ENCODE assay signal across 8 mouse cellular contexts in the genomic region with DNA sequence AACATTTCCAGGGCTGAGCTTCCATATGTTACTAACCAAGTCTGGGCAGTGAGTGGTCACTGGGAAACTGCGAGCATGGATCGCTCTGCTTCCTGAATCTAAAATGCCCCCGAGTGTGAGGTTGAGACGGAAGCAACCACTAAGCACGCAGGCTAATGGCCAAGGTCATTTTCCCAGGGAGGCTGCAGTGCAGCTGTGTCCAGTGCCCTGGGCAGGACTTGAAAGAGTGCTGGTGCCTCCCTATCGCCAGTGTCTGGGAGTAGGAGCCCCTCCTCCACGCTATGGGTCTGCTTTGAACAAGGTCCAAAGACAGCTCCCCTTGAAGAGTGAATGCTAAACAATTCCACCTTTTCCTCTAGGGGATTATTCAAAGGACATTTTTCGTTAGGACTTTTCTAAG.
DNase-seq lines count a peak whose midpoint lies in the region; ATAC-seq and TF ChIP-seq lines count a peak whose summit lies in the region.

No protein-coding gene starts in this region.

- no peak overlapping the region for H3K9ac ChIP-seq in heart, embryonic 15.5 days
- no peak overlapping the region for H3K9ac ChIP-seq in intestine, postnatal 0 days (ENCODE audit: low read depth, low read length)

- TF ChIP-seq POLR2A in kidney, adult 2 months (IDR thresholded peaks at IDR 0.05; ENCODE audit: low read depth, low read length): no peak
- no peak for TF ChIP-seq POLR2A in brain, embryonic 14.5 days (IDR thresholded peaks at IDR 0.05; ENCODE audit: borderline replicate concordance, extremely low read depth, insufficient read depth, insufficient read length, poor library complexity, severe bottlenecking)

- peak; percentile 24 for DNase-seq in kidney, adult 2 months
- DNase-seq in kidney, adult 18-20 months: no peak
- peak; percentile 62 for DNase-seq in brain, embryonic 14.5 days (ENCODE audit: low read depth)
- peak; percentile 65 for DNase-seq in lung, postnatal 10 days
- DNase-seq in thymus, postnatal 14 days: no peak
- DNase-seq in c-Kit-positive CD71-positive TER-119-positive erythroid progenitor cells, embryonic 14.5 days (ENCODE audit: low spot score): no peak

- WGBS in kidney, adult 2 months: 18% methylated on average over 8 of the region's 8 CpGs
- WGBS in heart, embryonic 15.5 days: 27% methylated on average over 8 of the region's 8 CpGs
- 58% methylated on average over 8 of the region's 8 CpGs for WGBS in intestine, postnatal 0 days

- ATAC-seq in heart, embryonic 15.5 days (replicated peaks; ENCODE audit: insufficient number of reproducible peaks, insufficient read depth, low FRiP score, low read depth): peak; percentile 78
- no peak for ATAC-seq in intestine, postnatal 0 days

- no peak overlapping the region for H3K4me3 ChIP-seq in kidney, adult 2 months (ENCODE audit: insufficient read depth, low read depth, low read length)
- H3K4me3 ChIP-seq in heart, embryonic 15.5 days: no peak overlapping the region
- no peak overlapping the region for H3K4me3 ChIP-seq in intestine, postnatal 0 days (ENCODE audit: low read depth, low read length)

- no peaks in the 10 kb centered on the region for H3K4me1 ChIP-seq in kidney, adult 2 months (ENCODE audit: control insufficient read depth, insufficient read depth, low read length)
- H3K4me1 ChIP-seq in heart, embryonic 15.5 days (replicated peaks): peaks cover 17% of the 10 kb centered on the region
- no peaks in the 10 kb centered on the region for H3K4me1 ChIP-seq in intestine, postnatal 0 days (replicated peaks; ENCODE audit: control insufficient read depth, insufficient read depth, low read length)

- TF ChIP-seq CTCF in kidney, adult 2 months (conservative IDR thresholded peaks at IDR 0.05; ENCODE audit: insufficient read depth, insufficient read length, low read depth, low read length): no peak
- TF ChIP-seq CTCF in brain, embryonic 14.5 days (IDR thresholded peaks at IDR 0.05; ENCODE audit: borderline replicate concordance, extremely low read depth, insufficient read depth, insufficient read length): no peak
- TF ChIP-seq CTCF in intestine, postnatal 0 days (IDR thresholded peaks at IDR 0.05; ENCODE audit: low read depth): no peak

- no peaks in the 10 kb centered on the region for H3K9me3 ChIP-seq in heart, embryonic 15.5 days (replicated peaks)
- no peaks in the 10 kb centered on the region for H3K9me3 ChIP-seq in intestine, postnatal 0 days (ENCODE audit: control insufficient read depth)

- H3K4me2 ChIP-seq in heart, embryonic 15.5 days: peak overlapping the region; percentile 37
- H3K4me2 ChIP-seq in intestine, postnatal 0 days (replicated peaks; ENCODE audit: low read depth): no peak overlapping the region

- H3K27ac ChIP-seq in kidney, adult 2 months (ENCODE audit: insufficient read depth, low read depth, low read length): no peak overlapping the region
- 0 out of 2 replicates have a peak overlapping the region, but pooled peaks have one; percentile 49 for H3K27ac ChIP-seq in heart, embryonic 15.5 days
- no peak overlapping the region for H3K27ac ChIP-seq in intestine, postnatal 0 days (ENCODE audit: low read depth, low read length)

- H3K36me3 ChIP-seq in kidney, adult 2 months (ENCODE audit: control insufficient read depth, insufficient read depth, low read length): no peaks in the 10 kb centered on the region
- no peaks in the 10 kb centered on the region for H3K36me3 ChIP-seq in heart, embryonic 15.5 days
- no peaks in the 10 kb centered on the region for H3K36me3 ChIP-seq in intestine, postnatal 0 days (ENCODE audit: control insufficient read depth, insufficient read depth)

- H3K27me3 ChIP-seq in kidney, adult 2 months (replicated peaks; ENCODE audit: control insufficient read depth, insufficient read depth, low read length): no peaks in the 10 kb centered on the region
- no peaks in the 10 kb centered on the region for H3K27me3 ChIP-seq in heart, embryonic 15.5 days
- H3K27me3 ChIP-seq in intestine, postnatal 0 days (replicated peaks; ENCODE audit: control insufficient read depth, insufficient read depth, low read length): no peaks in the 10 kb centered on the region

Comparison
In these comparisons a context has a peak if more than half of its experiments do, and no peak if none do; other contexts are left out.
1. DNase-seq: peak in kidney, adult 2 months (single experiment), brain, embryonic 14.5 days (single experiment) and lung, postnatal 10 days (single experiment); none in kidney, adult 18-20 months (single experiment), thymus, postnatal 14 days (single experiment) and c-Kit-positive CD71-positive TER-119-positive erythroid progenitor cells, embryonic 14.5 days (single experiment).